Mouse (Mus musculus): ENCODE results near the gene Atxn1.

The Atxn1 gene

DNA sequence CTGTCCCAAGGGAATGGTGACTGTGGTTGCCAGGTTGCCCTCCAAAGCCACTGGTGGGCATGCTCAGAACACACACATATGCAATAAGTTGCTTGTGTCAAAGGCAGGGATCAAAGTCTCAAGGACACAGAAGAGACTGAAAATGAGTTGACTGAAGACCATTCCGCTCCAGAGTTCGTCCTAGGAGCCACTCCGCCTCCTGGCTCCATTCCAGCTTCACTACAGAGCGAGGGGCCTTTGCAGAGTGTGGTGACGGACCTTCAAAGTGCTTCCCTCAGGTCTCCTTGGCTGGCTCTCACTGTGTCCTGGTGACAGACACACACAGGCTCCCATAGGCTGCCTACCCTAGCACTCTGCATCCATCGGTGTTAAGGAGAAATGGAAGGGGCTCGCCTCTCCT lies 411.1 kb downstream of the Atxn1 start:
- DNase-seq = no peak

DNA sequence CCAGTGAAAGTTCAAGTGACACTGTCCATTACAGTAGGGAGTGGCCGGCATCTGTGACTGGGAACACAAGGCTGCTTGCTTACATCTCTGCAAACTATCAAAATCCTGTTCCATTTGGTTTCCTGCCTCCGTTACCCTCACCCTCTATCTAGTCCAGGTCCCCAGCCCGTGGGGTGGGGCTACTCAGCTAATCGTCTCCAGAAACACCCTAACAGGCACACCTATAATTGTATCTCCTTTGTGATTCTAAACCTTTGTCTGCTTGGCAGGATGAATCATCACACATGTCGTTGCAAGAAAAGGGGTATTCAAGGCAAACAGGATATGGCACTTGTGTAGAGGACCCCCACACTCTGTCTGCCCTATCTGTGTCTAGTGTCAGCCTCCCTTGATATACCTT lies 417.3 kb downstream of the Atxn1 start:
- no peak for DNase-seq

DNA sequence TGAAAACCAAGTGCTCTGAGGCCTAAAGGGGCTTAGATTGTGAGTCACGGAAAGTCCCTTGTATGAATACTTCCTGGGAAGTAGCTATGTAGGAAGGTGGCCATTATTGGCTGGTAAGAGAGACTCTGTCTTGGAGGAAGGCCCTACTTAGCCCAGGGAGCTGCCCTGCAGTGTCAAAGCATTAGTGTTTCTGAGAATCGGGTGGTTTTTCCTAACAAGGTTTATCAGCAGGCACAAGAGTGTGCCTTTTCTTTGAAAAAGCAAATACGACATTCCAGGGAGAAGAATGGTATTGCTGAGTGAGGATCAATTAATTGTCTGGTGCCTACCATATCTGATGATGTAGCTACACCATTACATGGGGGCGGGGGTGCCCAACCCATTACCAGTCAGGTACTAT lies 417.9 kb downstream of the Atxn1 start:
- DNase-seq = no peak

DNA sequence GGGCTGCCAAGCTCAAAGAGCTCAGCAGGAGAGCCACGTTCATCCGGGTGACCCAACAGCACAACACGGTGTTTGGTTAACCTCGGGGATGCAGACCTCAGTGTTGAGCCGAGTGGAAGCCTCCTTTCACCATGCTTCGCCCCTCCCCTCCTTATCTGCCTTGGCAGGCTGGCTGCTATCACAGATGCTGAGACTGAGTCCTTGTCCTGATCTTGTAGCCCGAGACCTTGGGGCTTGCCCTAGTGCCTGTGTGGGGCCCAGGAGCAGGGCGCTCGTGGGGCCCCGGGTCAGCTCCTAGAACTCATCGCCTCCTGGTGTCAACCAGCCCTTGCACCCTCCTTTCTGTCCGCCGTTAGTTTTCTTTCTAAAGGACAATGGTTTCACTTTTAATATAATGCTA lies 418.8 kb downstream of the Atxn1 start:
- no peak for DNase-seq

DNA sequence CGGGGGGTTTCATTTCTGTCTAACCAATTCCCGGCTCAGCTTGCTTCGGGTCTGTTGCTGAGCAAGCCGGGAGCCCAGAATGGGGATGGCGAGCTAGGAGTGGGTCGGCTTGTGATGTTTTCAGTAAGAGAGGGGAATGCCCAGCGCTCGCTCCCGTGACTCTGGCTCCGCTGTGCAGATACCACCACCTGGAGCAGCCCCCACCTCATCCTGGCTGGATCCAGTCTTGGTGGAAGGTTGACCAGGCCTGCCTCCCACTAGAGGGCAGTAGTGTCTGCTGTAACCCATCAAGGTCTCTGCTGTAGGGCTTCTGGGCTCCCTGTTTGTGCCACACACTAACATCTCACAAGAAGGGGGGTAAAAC lies 425.6 kb downstream of the Atxn1 start:
- peak; percentile 89 for DNase-seq

DNA sequence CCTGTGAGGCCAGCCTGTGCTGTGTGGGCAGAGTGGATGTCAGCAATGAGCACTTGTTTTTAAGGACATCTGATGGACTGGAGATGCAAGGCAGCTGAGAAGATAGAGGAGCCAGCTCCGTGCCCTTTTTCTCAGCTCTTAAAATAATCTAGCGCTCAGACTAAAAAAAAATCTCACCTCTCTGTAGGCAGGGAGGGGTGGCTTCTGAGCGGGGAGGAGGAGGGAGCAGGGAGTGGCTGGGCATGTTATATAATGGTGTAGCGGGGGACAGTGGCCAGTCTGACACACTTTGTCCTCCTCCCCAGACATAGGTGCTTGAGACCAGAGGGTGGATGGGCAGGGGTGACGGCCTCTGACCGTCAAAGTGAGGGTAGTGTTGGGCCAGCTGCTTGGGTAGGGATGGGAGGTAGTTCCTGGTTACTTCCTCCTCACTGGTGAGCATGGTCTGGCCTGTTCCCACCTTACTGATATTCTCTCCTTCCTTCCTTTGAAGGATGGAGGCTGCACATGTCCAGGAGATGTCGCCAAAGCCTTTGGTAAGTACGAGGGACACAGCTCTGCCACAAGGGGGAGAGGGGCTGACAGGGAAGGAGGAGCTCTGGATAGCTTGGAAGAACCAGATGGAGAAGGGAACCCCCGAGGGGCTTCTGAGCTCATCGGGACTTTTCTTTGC lies 426.1 kb downstream of the Atxn1 start:
- DNase-seq = peak; percentile 92

DNA sequence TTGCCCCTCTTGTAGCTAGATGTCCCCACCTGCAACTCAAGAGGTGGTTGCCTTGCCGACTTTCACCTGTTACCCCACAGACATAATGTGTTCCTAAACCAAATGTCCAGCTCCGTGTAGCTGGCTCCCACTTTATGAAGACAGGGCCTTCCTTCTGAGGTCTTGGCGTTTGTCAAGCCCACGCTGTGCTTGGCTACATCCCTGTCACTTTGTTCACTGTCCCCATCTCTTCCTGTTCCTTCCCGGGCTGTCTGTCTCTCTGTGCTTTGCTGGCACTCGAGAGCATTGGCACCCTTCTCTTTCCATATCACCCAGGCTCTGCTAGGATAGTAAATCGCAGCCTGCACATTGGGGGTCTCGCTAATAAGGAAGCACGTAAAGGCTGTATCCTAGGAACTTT lies 426.7 kb downstream of the Atxn1 start:
- DNase-seq = peak; percentile 71

DNA sequence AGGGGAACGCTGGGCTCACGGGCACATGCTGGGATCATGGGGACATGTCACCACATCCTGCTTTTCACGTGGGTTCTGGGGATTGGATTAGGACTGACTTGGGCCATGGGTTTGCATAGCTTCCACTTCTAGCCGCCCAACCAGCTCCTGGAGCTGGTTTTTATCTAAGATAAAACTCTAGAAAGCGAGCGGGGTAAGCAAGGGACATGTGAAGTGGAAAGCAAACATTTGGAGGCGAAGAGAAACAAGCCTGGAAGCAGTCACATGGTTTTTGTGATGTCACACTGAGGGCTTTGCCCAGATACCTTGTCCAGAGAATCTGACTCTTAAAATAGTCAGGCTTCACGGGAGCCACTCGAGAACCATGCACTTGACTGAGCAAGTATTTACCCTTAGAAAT lies 427.7 kb downstream of the Atxn1 start:
- no peak for DNase-seq

DNA sequence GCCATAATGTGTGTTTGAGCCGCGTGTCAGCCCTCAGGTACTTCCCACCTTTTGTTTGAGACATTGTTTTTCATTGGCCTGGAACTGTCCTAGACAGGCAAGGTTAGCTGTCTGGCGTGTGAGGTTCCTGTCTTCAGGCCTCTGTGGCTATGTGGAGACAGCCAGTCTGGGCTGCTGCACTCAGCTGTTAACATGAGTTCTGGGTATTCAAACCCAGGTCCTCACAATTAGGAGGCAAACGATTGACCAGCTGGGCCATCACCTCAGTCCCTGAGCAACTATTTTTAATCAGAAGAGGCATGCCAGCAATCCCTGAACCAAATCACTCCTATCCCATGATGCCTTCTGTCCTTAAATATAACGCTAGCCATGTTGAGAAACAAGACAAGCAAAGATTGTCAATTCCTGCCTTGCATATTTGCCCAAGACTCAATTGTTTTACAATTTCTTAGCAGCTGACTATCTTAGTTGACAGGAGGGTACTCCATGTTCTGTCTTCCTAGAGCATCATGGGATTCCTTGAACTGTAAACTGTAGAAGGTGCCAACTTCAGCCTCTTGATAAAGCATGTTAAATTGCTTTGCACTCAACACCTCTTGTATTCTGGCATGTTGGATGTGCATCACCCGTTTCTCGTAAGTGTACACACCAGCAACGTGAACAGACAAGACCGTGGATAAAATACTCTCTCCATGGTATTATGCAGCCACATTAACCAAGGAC lies 428.9 kb downstream of the Atxn1 start:
- no peak for DNase-seq

DNA sequence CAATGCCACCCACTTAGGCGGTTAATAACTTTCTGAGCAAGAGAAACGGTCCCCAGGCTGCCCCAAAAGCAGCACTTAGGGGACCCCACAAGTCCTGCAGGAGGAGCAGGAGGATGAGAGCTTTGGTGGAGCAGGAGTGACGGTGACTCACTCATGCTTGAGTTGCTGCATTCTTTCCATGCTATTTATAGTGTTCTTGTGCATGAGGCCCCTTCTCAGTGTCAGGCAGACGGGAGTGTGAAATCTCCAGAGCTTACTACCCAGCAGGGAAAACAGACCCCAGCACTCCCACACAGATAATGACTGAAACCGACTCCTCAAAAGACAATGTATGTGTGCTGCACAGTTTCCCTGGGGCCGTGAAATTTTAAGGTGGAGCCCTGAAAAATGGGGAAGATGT lies 434.1 kb downstream of the Atxn1 start:
- no peak for DNase-seq

DNA sequence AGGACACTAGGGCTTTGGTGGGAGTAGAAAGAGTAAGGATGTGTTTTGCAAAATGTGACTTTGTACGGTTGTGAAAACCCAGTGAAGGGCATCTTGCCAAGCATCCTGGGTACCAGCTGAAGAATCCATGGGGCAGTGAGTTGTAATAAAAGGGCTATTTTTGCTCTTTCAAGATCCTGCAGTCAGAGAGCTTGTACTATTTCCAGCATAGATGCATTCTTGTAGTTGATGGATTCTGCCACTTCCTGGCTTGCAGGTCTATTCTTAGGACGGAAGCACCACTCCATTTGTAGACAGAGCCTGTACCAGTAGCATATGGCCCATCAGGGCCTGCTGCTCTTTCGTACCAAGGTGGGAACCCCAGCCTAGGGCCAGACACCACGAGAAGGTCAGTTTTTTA lies 436.0 kb downstream of the Atxn1 start:
- peak; percentile 73 for DNase-seq

DNA sequence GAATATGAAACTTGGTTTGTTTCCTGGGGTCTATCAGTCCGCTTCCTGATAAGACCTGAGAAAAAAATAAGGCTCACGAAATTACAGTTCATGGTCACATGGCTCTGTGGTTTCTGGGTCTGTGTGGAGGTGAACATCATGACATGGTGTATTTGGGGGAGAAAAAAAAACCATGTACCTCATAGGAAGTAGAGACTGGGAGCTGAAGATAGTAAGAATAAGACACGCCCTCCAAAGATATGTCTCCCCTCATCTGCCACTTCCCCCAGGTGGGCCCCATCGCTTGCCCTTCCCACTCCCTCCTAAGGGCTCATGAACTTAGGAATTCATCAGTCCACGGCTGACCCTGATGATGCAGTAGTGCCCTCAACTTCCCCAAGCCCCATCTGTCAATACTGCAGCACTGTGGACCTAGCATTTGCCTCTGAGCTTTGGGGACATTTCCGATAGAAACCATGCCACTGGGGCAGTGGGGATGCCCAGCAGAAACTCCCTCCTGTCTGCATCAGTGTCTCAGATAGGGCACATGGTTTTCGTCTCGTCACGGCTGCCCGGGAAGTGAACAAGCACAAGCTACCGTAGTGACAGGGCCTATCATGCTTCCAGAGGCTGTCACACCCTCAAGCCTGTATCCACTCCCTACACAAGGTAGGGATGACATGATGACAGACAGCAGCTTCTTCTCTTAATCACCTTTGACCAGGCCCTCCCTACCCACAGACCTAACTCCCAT lies 437.4 kb downstream of the Atxn1 start:
- DNase-seq = no peak

DNA sequence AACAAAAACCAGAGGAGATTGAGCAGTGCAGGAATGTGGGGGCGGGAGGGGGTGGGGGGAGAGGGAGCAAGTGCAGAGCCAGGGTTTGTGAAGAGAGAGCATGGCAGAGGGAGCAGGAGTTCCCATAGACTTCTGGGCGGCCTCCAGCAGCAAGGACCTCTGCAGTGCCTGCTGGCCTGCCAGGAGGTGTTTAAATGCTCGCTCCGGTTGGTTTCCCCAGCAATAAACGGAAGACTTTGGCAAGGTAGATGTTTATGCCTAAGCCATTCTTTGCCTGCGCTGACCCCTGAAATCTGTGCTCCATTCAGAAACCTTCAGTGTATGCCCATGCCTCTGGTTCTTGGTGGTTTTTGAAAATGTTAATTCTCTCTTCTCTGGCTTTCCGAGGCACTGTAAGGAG lies 438.6 kb downstream of the Atxn1 start:
- DNase-seq = peak; percentile 77

DNA sequence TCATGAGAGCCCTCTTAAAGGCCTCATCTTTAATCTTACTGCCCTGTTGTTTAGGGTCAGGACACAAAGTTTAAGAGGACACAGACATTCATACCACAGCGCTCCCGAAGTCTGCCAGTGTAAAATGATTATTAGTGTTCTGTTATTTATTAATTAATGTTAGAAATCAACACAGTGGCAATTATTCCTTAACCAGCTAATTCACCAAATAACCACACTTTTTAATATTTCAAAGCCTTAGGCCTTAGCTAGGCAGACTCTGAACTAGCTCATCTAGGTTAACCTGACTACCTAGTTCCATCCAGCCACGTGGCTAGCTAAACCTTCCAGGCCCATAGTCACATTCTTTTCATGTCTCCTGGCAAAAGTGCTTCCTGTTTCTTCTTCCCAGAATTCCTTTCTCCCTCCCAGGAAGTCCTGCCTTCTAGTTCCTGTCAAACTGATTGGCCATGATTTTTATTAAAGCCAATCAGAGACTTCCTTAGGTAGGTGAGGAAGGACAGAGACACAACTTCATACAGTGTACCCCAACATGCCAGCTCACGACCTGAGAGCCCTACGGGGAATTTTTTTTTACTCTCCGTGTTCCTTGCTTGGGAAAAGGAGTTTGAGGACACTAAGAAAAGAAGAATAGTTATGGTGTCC lies 439.9 kb downstream of the Atxn1 start:
- DNase-seq = no peak

DNA sequence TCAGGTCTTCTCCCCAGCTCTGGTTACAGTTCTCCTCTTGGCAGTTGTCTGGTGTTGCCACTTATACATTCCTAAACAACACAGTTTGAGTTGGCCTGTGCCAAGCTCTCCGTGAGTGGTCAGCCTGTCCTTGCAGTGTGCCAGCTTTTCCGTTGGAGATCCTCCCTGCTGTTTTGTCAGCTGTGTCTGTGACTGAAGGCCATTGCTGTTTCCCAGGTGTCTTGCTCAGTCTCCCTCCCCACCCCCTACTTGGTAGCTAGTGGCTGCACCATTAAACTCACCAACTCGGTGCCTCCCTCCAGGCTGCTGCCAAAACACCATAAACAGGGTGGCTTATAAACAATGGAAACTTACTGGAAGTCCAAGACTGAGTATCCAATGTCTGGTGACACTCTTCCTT lies 440.5 kb downstream of the Atxn1 start:
- peak; percentile 89 for DNase-seq

DNA sequence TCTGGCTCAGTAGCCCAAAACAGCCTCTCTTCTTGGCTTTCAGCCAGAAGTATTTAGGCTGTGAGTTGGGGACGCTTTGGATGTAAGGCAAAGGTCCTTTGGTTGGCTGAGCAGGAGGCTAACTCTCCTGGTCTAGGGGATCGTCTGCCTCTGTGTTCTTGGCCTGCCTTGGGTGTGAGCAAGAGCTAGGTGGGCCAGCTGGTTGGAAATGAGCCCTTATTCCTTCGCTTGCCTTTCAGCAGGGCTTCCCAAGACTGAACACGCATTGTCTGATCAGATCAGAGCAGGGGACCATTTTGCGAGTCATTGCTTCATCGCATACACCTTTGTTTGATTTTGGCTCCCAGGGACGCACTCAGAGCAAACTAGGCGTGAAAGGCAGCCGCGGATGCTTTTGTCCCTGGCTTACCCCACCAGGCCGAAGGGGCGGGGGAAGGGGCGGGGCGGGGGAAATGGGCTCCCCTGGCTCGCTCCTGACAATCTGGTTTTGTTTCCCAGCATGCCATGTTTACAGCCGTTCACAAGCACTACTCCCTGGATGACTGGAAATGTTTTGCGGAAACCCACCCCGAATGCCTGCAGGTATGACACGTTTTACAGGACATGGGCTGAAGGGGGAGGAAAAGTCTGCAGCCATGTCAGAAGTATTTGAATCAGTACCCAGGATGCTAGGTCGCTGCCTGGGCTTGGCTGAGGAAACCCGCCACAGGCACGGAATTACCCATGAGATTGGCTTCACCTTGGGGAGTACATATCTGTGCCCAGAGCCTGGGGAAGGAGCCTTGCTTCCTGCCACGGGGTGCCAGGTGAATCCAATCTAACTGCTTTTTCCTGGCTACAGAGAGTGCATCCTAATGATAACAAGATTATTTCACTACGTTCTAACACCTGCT lies 448.1 kb downstream of the Atxn1 start:
- peak; percentile 33 for DNase-seq

DNA sequence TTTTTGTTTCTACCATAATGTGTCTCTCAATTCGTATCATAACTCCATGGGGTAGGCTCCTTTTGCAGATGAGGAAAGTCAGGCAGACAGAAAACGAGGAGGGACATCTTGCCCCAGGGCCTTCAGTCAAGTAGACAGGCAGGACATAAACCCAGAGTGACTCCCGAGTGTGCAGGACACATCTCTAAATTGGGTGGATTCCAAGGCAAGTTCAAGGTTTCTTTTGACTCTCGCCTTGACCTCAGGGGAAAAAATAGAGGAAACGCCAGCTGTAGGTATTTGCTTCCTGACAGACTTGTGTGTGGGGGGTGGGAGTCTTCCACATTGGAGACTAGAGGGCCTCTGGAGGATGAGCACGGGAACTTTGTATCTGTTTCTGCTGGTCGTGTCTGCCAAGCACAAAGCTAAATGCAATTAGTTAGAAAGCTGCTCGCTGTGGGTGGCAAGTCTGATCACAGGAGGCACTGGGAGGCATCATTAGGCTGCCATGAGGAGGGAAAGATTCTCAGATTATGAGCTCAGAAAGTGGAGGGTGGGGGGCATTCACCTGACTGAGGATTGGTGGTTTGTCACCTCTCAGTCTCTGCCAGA lies 449.9 kb downstream of the Atxn1 start:
- peak; percentile 13 for DNase-seq

DNA sequence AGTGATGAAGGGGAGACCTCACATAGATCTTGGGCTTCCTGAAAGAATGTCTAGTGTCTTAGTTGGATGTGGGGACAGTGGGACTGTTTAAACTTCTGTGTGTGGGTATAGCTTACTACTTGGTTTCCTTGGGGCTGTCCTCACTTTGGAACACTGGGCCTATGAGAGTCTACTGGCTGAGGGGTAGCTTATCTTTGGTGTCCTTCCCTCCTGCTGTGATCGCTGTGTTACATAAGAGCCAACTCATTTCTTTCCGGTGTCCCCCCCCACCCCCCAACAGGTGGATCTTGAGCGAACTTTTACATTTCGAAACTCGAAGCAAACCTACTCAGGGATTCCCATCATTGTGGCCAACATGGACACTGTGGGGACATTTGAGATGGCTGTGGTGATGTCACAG lies 450.7 kb downstream of the Atxn1 start:
- no peak for DNase-seq

DNA sequence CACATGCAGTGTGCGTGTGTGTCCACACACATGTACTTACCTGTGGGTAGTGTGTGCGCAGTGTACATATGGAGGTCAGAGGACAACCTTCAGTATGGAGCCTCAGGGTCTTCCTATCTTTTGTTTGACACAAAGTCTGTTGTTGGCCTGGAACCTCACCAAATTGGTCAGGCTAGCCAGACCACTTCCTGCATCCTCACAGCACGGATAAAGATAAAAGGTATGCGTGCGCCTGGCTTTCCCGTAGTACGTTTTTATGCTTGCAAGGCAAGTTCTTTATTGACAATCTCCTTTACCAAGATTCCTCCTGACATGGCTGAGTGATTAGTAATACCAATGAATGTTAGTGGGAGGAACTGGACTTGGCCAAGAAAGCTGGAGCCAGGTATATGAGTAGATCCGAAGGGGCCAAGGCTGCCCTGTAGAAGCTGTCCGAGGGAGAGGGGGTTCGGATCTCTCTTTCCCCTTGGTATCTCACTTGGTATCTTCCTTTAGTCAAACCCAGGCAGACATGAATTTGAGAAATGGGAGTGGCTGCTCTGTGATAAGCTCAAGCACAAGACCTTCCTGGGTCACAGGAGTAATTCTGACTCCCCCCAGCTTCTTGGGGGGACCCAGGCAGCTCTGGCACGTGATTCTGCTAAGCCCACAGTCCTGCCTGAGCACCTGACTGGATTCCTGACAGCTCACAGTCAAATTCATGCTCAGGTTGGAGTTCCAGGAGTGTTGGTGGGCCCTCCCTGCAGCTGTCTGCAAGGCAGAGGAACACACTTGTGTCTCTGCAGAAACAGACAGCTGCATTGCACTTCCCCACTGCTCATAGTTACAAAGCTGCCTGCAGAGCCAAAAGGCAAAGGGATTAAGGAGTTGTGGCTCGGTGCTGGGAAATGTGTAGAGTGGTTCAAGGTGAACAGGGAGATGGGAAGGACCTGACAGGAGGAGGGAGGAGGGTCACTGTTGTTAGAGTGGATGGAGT lies 451.5 kb downstream of the Atxn1 start:
- no peak for DNase-seq

DNA sequence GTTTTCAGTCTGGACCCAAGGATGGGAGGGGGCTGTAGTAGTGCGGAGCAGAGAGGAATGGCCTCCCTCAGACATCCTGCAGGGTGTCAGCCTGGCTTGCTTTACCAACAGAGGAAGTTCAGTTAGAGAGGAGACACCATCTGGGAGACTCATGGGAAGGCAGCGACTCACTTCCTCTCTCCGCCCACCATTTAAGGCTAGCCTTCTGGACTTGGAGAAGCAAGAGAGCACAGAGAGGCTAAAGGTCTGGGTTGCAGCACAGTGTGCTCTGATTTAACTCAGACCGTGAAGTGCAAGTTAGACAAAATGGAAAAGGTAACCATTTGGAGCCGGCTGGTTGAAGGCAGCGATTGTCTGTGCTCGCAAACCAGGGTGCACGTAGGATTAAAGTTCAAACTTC lies 452.3 kb downstream of the Atxn1 start:
- DNase-seq = no peak

Data from cerebellum, adult 9-11 months (tissue).